ENCODE assay signal across 25 mouse cellular contexts in genomic region chr5:9090493-9091106, GRCm38 (mm10). TPM values are rescaled to one million over a fixed set of nuclear protein-coding genes. Genes with fewer than 3 reads are reported as not detected.
DNase-seq lines count a peak whose midpoint lies in the region; ATAC-seq and TF ChIP-seq lines count a peak whose summit lies in the region.
"Had no signal": no experiment of that assay in that cellular context is flagged by ENCODE, and none has a peak within 500 bp of the region (broad histone marks: within the 10 kb centered on the region; RNA-seq: fewer than 3 reads in every experiment).

No protein-coding gene starts in this region.

- peak overlapping the region; percentile 74 for H3K27ac ChIP-seq in spleen, adult 2 months (ENCODE audit: insufficient read depth, low read length)
- H3K27ac ChIP-seq in CH12.LX (ENCODE audit: insufficient read depth, low read depth) = peak overlapping the region; percentile 91
- H3K27ac ChIP-seq in hindbrain, postnatal 0 days = no peak overlapping the region
- H3K27ac ChIP-seq: embryonic facial prominence, embryonic 13.5 days; embryonic facial prominence, embryonic 15.5 days; forebrain, embryonic 10.5 days; forebrain, embryonic 12.5 days had no signal

- peak; percentile 87 for TF ChIP-seq EP300 in CH12.LX (IDR thresholded peaks at IDR 0.05; ENCODE audit: low read length)

- no peaks in the 10 kb centered on the region for H3K36me3 ChIP-seq in spleen, adult 2 months (ENCODE audit: control insufficient read depth, insufficient read depth, low read length)
- H3K36me3 ChIP-seq in CH12.LX (replicated peaks in 1 of 2; ENCODE audit: control insufficient read depth in 1 of 2, insufficient read depth in 1 of 2, low read length in 1 of 2) = no peaks in the 10 kb centered on the region
- no peaks in the 10 kb centered on the region for H3K36me3 ChIP-seq in hindbrain, postnatal 0 days (ENCODE audit: insufficient read depth, low read length)
- H3K36me3 ChIP-seq: embryonic facial prominence, embryonic 13.5 days; embryonic facial prominence, embryonic 15.5 days; forebrain, embryonic 10.5 days; forebrain, embryonic 12.5 days; G1E had no signal

- WGBS in spleen, adult 2 months = 62% methylated on average over 6 of the region's 6 CpGs
- 85% methylated on average over 6 of the region's 6 CpGs for WGBS in hindbrain, postnatal 0 days

- in situ Hi-C loops in CH12.LX (cut with MboI; ENCODE audit: low pct_ligation_motif_present, low pct_unique_long_range_greater_than_20kb, low sequenced_read_pairs) = no loop called here

- no peak for ATAC-seq in hindbrain, postnatal 0 days
- ATAC-seq in CD4-positive, CD25-positive, alpha-beta regulatory T cell, adult 4 months = no peak
- ATAC-seq: forebrain, embryonic 14.5 days; forebrain, embryonic 16.5 days; Patski had no signal

- no peak overlapping the region for H3K4me3 ChIP-seq in spleen, adult 2 months (ENCODE audit: extremely low read depth, insufficient read depth, insufficient read length)
- peak overlapping the region in 1 of 3 experiments; percentile 31 for H3K4me3 ChIP-seq in CH12.LX (replicated peaks in 1 of 3; ENCODE audit: low read depth in 2 of 3, low read length in 2 of 3, poor library complexity in 1 of 3)
- H3K4me3 ChIP-seq in hindbrain, postnatal 0 days (ENCODE audit: low read length) = no peak overlapping the region
- H3K4me3 ChIP-seq: embryonic facial prominence, embryonic 13.5 days; embryonic facial prominence, embryonic 15.5 days; erythroblast, embryonic 14.5 days; forebrain, embryonic 10.5 days; forebrain, embryonic 12.5 days had no signal

- TF ChIP-seq CTCF in spleen, adult 2 months (IDR thresholded peaks at IDR 0.05; ENCODE audit: extremely low read depth, insufficient read depth, insufficient read length, insufficient replicate concordance) = no peak
- no peak for TF ChIP-seq CTCF in CH12.LX (conservative IDR thresholded peaks at IDR 0.05 in 1 of 2, IDR thresholded peaks at IDR 0.05 in 1 of 2; ENCODE audit: low read depth in 2 of 2, low read length in 2 of 2)
- no peak for TF ChIP-seq CTCF in hindbrain, postnatal 0 days (IDR thresholded peaks at IDR 0.05; ENCODE audit: low read depth)

- H3K9ac ChIP-seq in CH12.LX (ENCODE audit: insufficient read depth, low read depth) = no peak overlapping the region
- no peak overlapping the region for H3K9ac ChIP-seq in hindbrain, postnatal 0 days (replicated peaks; ENCODE audit: low read length)
- H3K9ac ChIP-seq: embryonic facial prominence, embryonic 13.5 days; embryonic facial prominence, embryonic 15.5 days; forebrain, embryonic 12.5 days had no signal

- TF ChIP-seq POLR2A in spleen, adult 2 months (IDR thresholded peaks at IDR 0.05; ENCODE audit: low read depth, low read length) = no peak
- TF ChIP-seq POLR2A in CH12.LX (IDR thresholded peaks at IDR 0.05; ENCODE audit: low read depth, low read length) = no peak

- no peaks in the 10 kb centered on the region for H3K27me3 ChIP-seq in spleen, adult 2 months (ENCODE audit: control insufficient read depth, insufficient read depth, low read length)
- no peaks in the 10 kb centered on the region for H3K27me3 ChIP-seq in CH12.LX (replicated peaks)
- H3K27me3 ChIP-seq in hindbrain, postnatal 0 days (ENCODE audit: insufficient read depth, low read length) = no peaks in the 10 kb centered on the region
- H3K27me3 ChIP-seq: embryonic facial prominence, embryonic 13.5 days; embryonic facial prominence, embryonic 15.5 days; forebrain, embryonic 12.5 days had no signal

- peak overlapping the region; percentile 62 for H3K4me2 ChIP-seq in CH12.LX (ENCODE audit: insufficient read depth, low read depth, poor library complexity, severe bottlenecking)
- H3K4me2 ChIP-seq in hindbrain, postnatal 0 days (ENCODE audit: low read depth, low read length) = no peak overlapping the region
- H3K4me2 ChIP-seq: embryonic facial prominence, embryonic 13.5 days; embryonic facial prominence, embryonic 15.5 days; forebrain, embryonic 12.5 days had no signal

- dilution Hi-C loops in CH12.LX (cut with MboI; ENCODE audit: extremely low pct_ligation_motif_present, extremely low pct_unique_long_range_greater_than_20kb, low sequenced_read_pairs) = no loop called here

- H3K79me2 ChIP-seq in CH12.LX (replicated peaks; ENCODE audit: control insufficient read depth, extremely low read depth, insufficient read depth, poor library complexity, severe bottlenecking) = no peaks in the 10 kb centered on the region

- no peaks in the 10 kb centered on the region for H3K9me3 ChIP-seq in CH12.LX (replicated peaks; ENCODE audit: low read length)
- no peaks in the 10 kb centered on the region for H3K9me3 ChIP-seq in hindbrain, postnatal 0 days (ENCODE audit: low read length)
- H3K9me3 ChIP-seq: embryonic facial prominence, embryonic 13.5 days; embryonic facial prominence, embryonic 15.5 days; forebrain, embryonic 10.5 days; forebrain, embryonic 12.5 days; G1E had no signal

- peaks cover 42% of the 10 kb centered on the region for H3K4me1 ChIP-seq in spleen, adult 2 months (ENCODE audit: control insufficient read depth, insufficient read depth, insufficient read length)
- peaks cover 47 to 77% of the 10 kb centered on the region in 2 experiments for H3K4me1 ChIP-seq in CH12.LX (ENCODE audit: control insufficient read depth in 1 of 2, insufficient read depth in 2 of 2)
- no peaks in the 10 kb centered on the region for H3K4me1 ChIP-seq in hindbrain, postnatal 0 days (ENCODE audit: insufficient read depth, low read length)
- H3K4me1 ChIP-seq: embryonic facial prominence, embryonic 15.5 days had no signal

- no peak for TF ChIP-seq RAD21 in CH12.LX (IDR thresholded peaks at IDR 0.05; ENCODE audit: low read depth, low read length)

- DNase-seq in spleen, adult 2 months (ENCODE audit: low read depth in 1 of 2, low spot score in 2 of 2) = no peak
- DNase-seq in spleen, postnatal 10 days (ENCODE audit: low spot score in 2 of 2) = no peak
- peak; percentile 50 for DNase-seq in CH12.LX (ENCODE audit: extremely low read depth)
- DNase-seq in hindbrain, postnatal 0 days (ENCODE audit: low spot score) = no peak
- DNase-seq: adrenal gland, adult 2 months; adrenal gland, postnatal 10 days; adrenal gland, postnatal 25 days; B cell, adult 2 months; cerebellum, adult 11 months; cerebellum, adult 18-20 months; cerebellum, adult 8-10 months; cerebellum, adult 9-11 months; cerebellum, postnatal 14 days; cerebellum, postnatal 36 days; embryo, embryonic 11 days had no signal

TF ChIP-seq in CH12.LX, 34 proteins besides CTCF, POLR2A, EP300 and RAD21 (continues in another document):
- TF ChIP-seq JUN (IDR thresholded peaks at IDR 0.05; ENCODE audit: insufficient read depth, low read depth, low read length) = peak; percentile 16; the same call in 1 of the 2 replicates
- no peak for TF ChIP-seq USF1 (IDR thresholded peaks at IDR 0.05; ENCODE audit: low read depth, low read length)
- no peak for TF ChIP-seq TBP (conservative IDR thresholded peaks at IDR 0.05; ENCODE audit: low read depth, low read length)
- TF ChIP-seq POLR2AphosphoS2 (IDR thresholded peaks at IDR 0.05; ENCODE audit: low read depth, low read length) = no peak
- TF ChIP-seq UBTF (IDR thresholded peaks at IDR 0.05; ENCODE audit: low read depth, low read length) = no peak
- no peak for TF ChIP-seq NRF1 (IDR thresholded peaks at IDR 0.05; ENCODE audit: low read depth, low read length)
- no peak; the same call in 1 of the 2 replicates for TF ChIP-seq MAFK (IDR thresholded peaks at IDR 0.05; ENCODE audit: insufficient replicate concordance, low read length)
- no peak for TF ChIP-seq MXI1 (IDR thresholded peaks at IDR 0.05; ENCODE audit: low read depth, low read length)
- TF ChIP-seq MYC (IDR thresholded peaks at IDR 0.05; ENCODE audit: low read depth, low read length) = no peak
- peak; percentile 3; the same call in 1 of the 2 replicates for TF ChIP-seq BHLHE40 (IDR thresholded peaks at IDR 0.05; ENCODE audit: low read depth, low read length)
- no peak for TF ChIP-seq PAX5 (IDR thresholded peaks at IDR 0.05; ENCODE audit: low read length)
- 0 out of 2 replicates have a peak, but pooled peaks have one; percentile 65 for TF ChIP-seq RCOR1 (conservative IDR thresholded peaks at IDR 0.05; ENCODE audit: low read depth, low read length)
- no peak for TF ChIP-seq HCFC1 (IDR thresholded peaks at IDR 0.05; ENCODE audit: low read depth, low read length)
- TF ChIP-seq SMC3 (IDR thresholded peaks at IDR 0.05; ENCODE audit: low read depth, low read length) = no peak; the same call in 1 of the 2 replicates
- TF ChIP-seq CHD2 (IDR thresholded peaks at IDR 0.05; ENCODE audit: low read length) = peak; percentile 80; the same call in 1 of the 2 replicates
- TF ChIP-seq ETS1 (conservative IDR thresholded peaks at IDR 0.05; ENCODE audit: low read depth, low read length) = peak; percentile 42
- TF ChIP-seq JUND (conservative IDR thresholded peaks at IDR 0.05; ENCODE audit: low read depth, low read length) = peak; percentile 51
- no peak for TF ChIP-seq GABPA (IDR thresholded peaks at IDR 0.05; ENCODE audit: insufficient replicate concordance, low read depth, low read length)
- 0 out of 2 replicates have a peak, but pooled peaks have one; percentile 25 for TF ChIP-seq E2F4 (IDR thresholded peaks at IDR 0.05; ENCODE audit: insufficient replicate concordance, low read depth, low read length)
- no peak for TF ChIP-seq ZKSCAN1 (IDR thresholded peaks at IDR 0.05; ENCODE audit: borderline replicate concordance, low read depth, low read length)
- no peak for TF ChIP-seq USF2 (conservative IDR thresholded peaks at IDR 0.05; ENCODE audit: low read depth, low read length)
- TF ChIP-seq TCF12 (IDR thresholded peaks at IDR 0.05; ENCODE audit: low read depth, low read length) = no peak
- TF ChIP-seq CHD1 (IDR thresholded peaks at IDR 0.05; ENCODE audit: low read depth, low read length) = no peak
- no peak for TF ChIP-seq ZNF384 (IDR thresholded peaks at IDR 0.05; ENCODE audit: low read depth, low read length)
- no peak for TF ChIP-seq ZC3H11A (IDR thresholded peaks at IDR 0.05; ENCODE audit: low read depth, low read length)
- no peak for TF ChIP-seq SIN3A (IDR thresholded peaks at IDR 0.05; ENCODE audit: low read length)
- no peak for TF ChIP-seq MAZ (IDR thresholded peaks at IDR 0.05; ENCODE audit: low read depth, low read length)
- TF ChIP-seq KAT2A (IDR thresholded peaks at IDR 0.05; ENCODE audit: insufficient replicate concordance, low read length) = no peak

RNA-seq across cellular contexts. Expression of gene Tmem243, which starts 9.9 kb away (rescaled TPM):
- polyA plus RNA-seq in spleen, adult 2 months (2012; rRNA removed) = 56.1 and 106 TPM in 2 replicates
- total RNA-seq in CH12.LX (2012; rRNA removed) (56.2 and 74.7 TPM in 2 replicates), CH12.LX (2014; rRNA removed) (102 and 107 TPM in 2 replicates)
- 70.6 and 87.0 TPM in 2 replicates for polyA plus RNA-seq in CH12.LX (2012; ENCODE audit: insufficient read length, low read depth)
- total RNA-seq in hindbrain, postnatal 0 days (2014; rRNA removed) = 5.3 and 6.2 TPM in 2 replicates
- 14.9 and 15.7 TPM in 2 replicates for polyA plus RNA-seq in hindbrain, postnatal 0 days (2015; fragmentation: Nextera tagmentation; extraction: Ambion mirVana)
- polyA plus RNA-seq in CD4-positive, CD25-positive, alpha-beta regulatory T cell, adult 4 months (2017; shearing (Covaris generic)) = 10 to 100 TPM; 40.6 to 63.2 TPM
